Mouse (Mus musculus) left cerebral cortex, postnatal 10 days (tissue): ENCODE results near the gene Spag5. TPM values are rescaled to one million over a fixed set of nuclear protein-coding genes. Genes with fewer than 3 reads are reported as not detected.

Experiments
- DNase-seq, 2 experiments: peaks; one replicate each; pipeline ENCODE4 v3.0.0; 2021 to 2022; ENCODE audit warnings: low spot score in 2 of 2, mixed read lengths in 1 of 2; ENCODE audit errors: extremely low spot score in 1 of 2
- intact Hi-C: fragments of 180-260 bp; cut with DNase I; formaldehyde crosslinking; loops from one replicate; pipeline ENCODE4 v1.15.1; 2025
- total RNA-seq, 2 experiments: library from RNA; stranded (reverse); gene quantifications; 2 replicates each; pipeline ENCODE4 v1.2.3; 2021

Gene Spag5
- total RNA-seq, 2 experiments from 2014 or later, result 3.1 to 3.9 TPM

DNA sequence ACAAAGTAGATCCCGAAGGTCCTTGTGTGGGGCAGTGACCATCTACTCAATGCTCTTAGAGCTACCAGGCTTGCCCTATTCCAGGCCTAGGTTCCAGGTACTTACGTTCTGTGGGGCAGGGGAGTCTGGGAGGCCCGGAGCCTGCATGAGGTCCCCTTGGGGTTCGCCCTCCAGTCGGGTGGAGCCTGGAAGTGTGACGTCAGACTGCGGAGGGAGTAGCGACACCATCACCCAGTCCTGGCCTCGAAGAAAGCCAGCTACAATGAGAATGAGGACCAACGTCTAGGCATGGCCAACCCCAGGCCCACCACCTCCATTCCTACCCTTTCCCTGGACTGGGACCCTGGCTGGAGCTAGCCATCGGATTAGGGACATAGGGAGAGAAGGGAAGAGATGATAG is 70.4 kb downstream of the Spag5 start:
- no peak for DNase-seq
- intact Hi-C loops, result no loop called here

Other genes starting within 250 kb of the Spag5 start
- 10 to 100 TPM; 16.7 to 18.5 TPM for gene Eral1, start 221.1 kb upstream of the Spag5 start, total RNA-seq
- gene Fam222b, start 206.9 kb upstream of the Spag5 start, total RNA-seq, result 10 to 100 TPM; 26.1 to 26.6 TPM
- 10 to 100 TPM; 31.0 to 32.6 TPM for gene Traf4, start 135.9 kb upstream of the Spag5 start, total RNA-seq
- gene Nek8, start 124.9 kb upstream of the Spag5 start, total RNA-seq, result 1 to 10 TPM; 4.8 to 5.8 TPM
- gene Tlcd1, start 124.8 kb upstream of the Spag5 start, total RNA-seq, result 10 to 100 TPM; 23.8 to 27.9 TPM
- gene Rpl23a, start 117.9 kb upstream of the Spag5 start, total RNA-seq, result 100 to 1,000 TPM; 802 to 805 TPM
- 10 to 100 TPM; 37.0 to 39.8 TPM for gene Rab34, start 113.1 kb upstream of the Spag5 start, total RNA-seq
- 1 to 10 TPM; 3.6 to 4.7 TPM for gene Proca1, start 108.1 kb upstream of the Spag5 start, total RNA-seq
- 10 to 100 TPM; 60.5 to 65.2 TPM for gene Sdf2, start 55.8 kb upstream of the Spag5 start, total RNA-seq
- 10 to 100 TPM; 86.3 to 87.6 TPM for gene Supt6, start 55.5 kb upstream of the Spag5 start, total RNA-seq
- 100 to 1,000 TPM; 161 to 169 TPM for gene 2610507B11Rik, start 39.8 kb upstream of the Spag5 start, total RNA-seq
- 1 to 10 TPM; 1.6 TPM for gene BC030499, start 10.7 kb upstream of the Spag5 start, total RNA-seq
- gene Aldoc, start 21.4 kb downstream of the Spag5 start, total RNA-seq, result 100 to 1,000 TPM; 291 to 324 TPM
- gene Pigs, start 26.9 kb downstream of the Spag5 start, total RNA-seq, result 10 to 100 TPM; 72.3 to 76.6 TPM
- 10 to 100 TPM; 34.6 to 35.8 TPM for gene Unc119, start 42.0 kb downstream of the Spag5 start, total RNA-seq
- not detected for gene Foxn1, start 85.0 kb downstream of the Spag5 start, total RNA-seq
- not detected for gene Slc13a2, start 120.7 kb downstream of the Spag5 start, total RNA-seq
- 1 to 10 TPM; 8.7 to 9.6 TPM for gene Slc46a1, start 164.2 kb downstream of the Spag5 start, total RNA-seq
- 10 to 100 TPM; 51.2 to 59.2 TPM for gene Sarm1, start 196.2 kb downstream of the Spag5 start, total RNA-seq
- gene Vtn, start 197.6 kb downstream of the Spag5 start, total RNA-seq, result 10 to 100 TPM; 74.5 to 75.4 TPM
- gene Sebox, start 201.9 kb downstream of the Spag5 start, total RNA-seq, result 1 to 10 TPM in 1 of 2 experiments, under 1 TPM in 1; 0.61 to 1.1 TPM
- 10 to 100 TPM; 37.2 to 38.7 TPM for gene Tmem199, start 210.6 kb downstream of the Spag5 start, total RNA-seq
- 100 to 1,000 TPM; 117 to 119 TPM for gene Poldip2, start 210.7 kb downstream of the Spag5 start, total RNA-seq
- 10 to 100 TPM; 49.3 to 51.2 TPM for gene Tnfaip1, start 234.8 kb downstream of the Spag5 start, total RNA-seq
- gene Ift20, start 234.8 kb downstream of the Spag5 start, total RNA-seq, result 10 to 100 TPM; 70.5 to 76.7 TPM
- 10 to 100 TPM; 26.2 to 28.8 TPM for gene Tmem97, start 249.2 kb downstream of the Spag5 start, total RNA-seq